Mouse (Mus musculus) liver, embryonic 14.5 days (tissue): ENCODE results near the gene Prrc2b. TPM values are rescaled to one million over a fixed set of nuclear protein-coding genes. Genes with fewer than 3 reads are reported as not detected.

Source experiments
- ATAC-seq: fragments of 200-750 bp; cut with Nextera tagmentation; 2 replicates; pipeline ENCODE4 v1.8.0; 2017; ENCODE audit warnings: moderate number of reproducible peaks, mild to moderate bottlenecking, moderate library complexity; ENCODE audit not compliant: insufficient read depth
- DNase-seq, 3 experiments: peaks; one replicate each; pipeline ENCODE4 v3.0.0-alpha.2; 2012 to 2013; ENCODE audit warnings: low read depth in 3 of 3, low spot score in 3 of 3
- H3K27ac ChIP-seq: fragments of 300-500 bp; sonication (generic); 2 replicates; pipeline ENCODE4 v1.5.1; 2014; ENCODE audit warnings: moderate library complexity, mild to moderate bottlenecking, control low read depth, inconsistent platforms
- H3K27me3 ChIP-seq: fragments of 300-500 bp; sonication (generic); 2 replicates; pipeline ENCODE4 v1.6.1; 2014; ENCODE audit warnings: mild to moderate bottlenecking, low read length, moderate library complexity; ENCODE audit not compliant: control insufficient read depth, insufficient read depth
- H3K36me3 ChIP-seq: fragments of 300-500 bp; sonication (generic); replicated peaks from 2 replicates; pipeline ENCODE4 v1.6.1; 2014; ENCODE audit warnings: low read depth; ENCODE audit not compliant: control insufficient read depth, insufficient read depth
- H3K4me1 ChIP-seq, 2 experiments: fragments of 200-500 bp in 1 of 2; fragments of 300-500 bp in 1 of 2; sonication (generic) in 1 of 2; replicated peaks; 2 replicates each; pipeline ENCODE4 v1.6.1; 2012 to 2014; ENCODE audit warnings: antibody characterized with exemption in 1 of 2, inconsistent platforms in 1 of 2, low read length in 1 of 2; ENCODE audit not compliant: control insufficient read depth in 2 of 2, insufficient read depth in 2 of 2
- H3K4me2 ChIP-seq: fragments of 300-500 bp; sonication (generic); 2 replicates; pipeline ENCODE4 v1.6.1; 2014; ENCODE audit warnings: low read depth, mild to moderate bottlenecking, control low read depth, moderate library complexity
- H3K4me3 ChIP-seq, 2 experiments: fragments of 200-500 bp in 1 of 2; fragments of 300-500 bp in 1 of 2; sonication (generic) in 1 of 2; 2 replicates each; pipeline ENCODE4 v1.5.1; 2012 to 2014; ENCODE audit warnings: low read depth in 2 of 2, low read length in 2 of 2, mild to moderate bottlenecking in 2 of 2, control low read depth in 1 of 2, inconsistent platforms in 1 of 2, moderate library complexity in 1 of 2; ENCODE audit not compliant: insufficient read depth in 1 of 2
- H3K9ac ChIP-seq: fragments of 300-500 bp; sonication (generic); replicated peaks from 2 replicates; pipeline ENCODE4 v1.6.1; 2014; ENCODE audit warnings: mild to moderate bottlenecking, control low read depth, moderate library complexity
- H3K9me3 ChIP-seq: fragments of 300-500 bp; sonication (generic); 2 replicates; pipeline ENCODE4 v1.6.1; 2016; ENCODE audit warnings: low read length, mixed read lengths; ENCODE audit not compliant: control insufficient read depth
- CTCF ChIP-seq: IDR thresholded peaks from 2 replicates; pipeline ENCODE4 v1.5.1; 2016; ENCODE audit warnings: antibody characterized with exemption, low read depth, control low read depth
- EP300 ChIP-seq: IDR thresholded peaks from 2 replicates; pipeline ENCODE4 v1.6.1; 2016; ENCODE audit warnings: antibody characterized with exemption, low read depth
- WGBS: fragments of 180-500 bp; shearing (Covaris S2); extraction: QIAGEN DNeasy Blood & Tissue Kit; methylation state at CpG from one replicate; pipeline ENCODE4 v1.1.7; 2014; ENCODE audit not compliant: insufficient replicate concordance; 5-methylcytosine and 5-hydroxymethylcytosine counted together
- polyA plus RNA-seq, 2 experiments: library from polyadenylated mRNA; depleted of rRNA in 1 of 2; stranded (reverse) in 1 of 2; unstranded in 1 of 2; fragments of >200 nt; fragmentation: Nextera tagmentation in 1 of 2; extraction: Ambion mirVana in 1 of 2; gene quantifications; 2 replicates each; pipeline versions ENCODE4 v1.2.1 to v1.2.3; 2012 to 2014

Gene Prrc2b
- polyA plus RNA-seq, 2 experiments: 6.2 to 7.6 TPM

GRCm38 (mm10) chr2:32154998-32155541 lies 4.2 kb downstream of the Prrc2b start:
- H3K4me2 ChIP-seq: peak overlapping the region; percentile 86
- no peak for ATAC-seq
- H3K4me1 ChIP-seq: peaks cover 20 to 55% of the 10 kb centered on the region in 2 experiments
- no peaks in the 10 kb centered on the region for H3K9me3 ChIP-seq
- no peak overlapping the region for H3K4me3 ChIP-seq
- H3K27ac ChIP-seq: peak overlapping the region; percentile 4; the same call in 1 of the 2 replicates
- TF ChIP-seq CTCF (no peak), EP300 (no peak)
- 29% methylated on average over 7 of the region's 7 CpGs for WGBS
- H3K9ac ChIP-seq: no peak overlapping the region
- DNase-seq: no peak
- H3K36me3 ChIP-seq: no peaks in the 10 kb centered on the region
- no peaks in the 10 kb centered on the region for H3K27me3 ChIP-seq

- H3K27ac ChIP-seq: no peak overlapping the region
- ATAC-seq (no peak), DNase-seq (no peak)
- H3K36me3 ChIP-seq: no peaks in the 10 kb centered on the region
- no peaks in the 10 kb centered on the region for H3K9me3 ChIP-seq
- no peak overlapping the region for H3K9ac ChIP-seq
- H3K27me3 ChIP-seq: no peaks in the 10 kb centered on the region
- 53% methylated on average over 6 of the region's 6 CpGs for WGBS
- H3K4me2 ChIP-seq: no peak overlapping the region
- peaks cover 20 to 57% of the 10 kb centered on the region in 2 experiments for H3K4me1 ChIP-seq
- TF ChIP-seq CTCF: no peak
- no peak for TF ChIP-seq EP300
- H3K4me3 ChIP-seq: no peak overlapping the region
These were observed 4.7 kb downstream of the Prrc2b start for GRCm38 (mm10) chr2:32155614-32156013.

GRCm38 (mm10) chr2:32156645-32157044 lies 5.8 kb downstream of the Prrc2b start:
- Histone ChIP-seq H3K4me3 (no peak overlapping the region), H3K36me3 (no peaks in the 10 kb centered on the region), H3K9ac (no peak overlapping the region), H3K4me1 (peaks cover 20 to 57% of the 10 kb centered on the region in 2 experiments), H3K27ac (no peak overlapping the region), H3K9me3 (no peaks in the 10 kb centered on the region), H3K4me2 (no peak overlapping the region), H3K27me3 (no peaks in the 10 kb centered on the region)
- ATAC-seq: no peak
- TF ChIP-seq EP300: no peak
- TF ChIP-seq CTCF: no peak
- 74% methylated on average over 10 of the region's 10 CpGs for WGBS
- no peak for DNase-seq

- DNase-seq (no peak), ATAC-seq (no peak)
- Histone ChIP-seq H3K4me3 (no peak overlapping the region), H3K9me3 (no peaks in the 10 kb centered on the region), H3K4me2 (no peak overlapping the region), H3K27me3 (no peaks in the 10 kb centered on the region), H3K9ac (no peak overlapping the region), H3K36me3 (no peaks in the 10 kb centered on the region), H3K27ac (no peak overlapping the region), H3K4me1 (peaks cover 19 to 59% of the 10 kb centered on the region in 2 experiments)
- TF ChIP-seq EP300 (no peak), CTCF (no peak)
- WGBS: 68% methylated on average over 4 of the region's 4 CpGs
These were observed 6.4 kb downstream of the Prrc2b start for GRCm38 (mm10) chr2:32157328-32157727.

- peaks cover 8 to 52% of the 10 kb centered on the region in 2 experiments for H3K4me1 ChIP-seq
- WGBS: 68% methylated on average over 12 of the region's 12 CpGs
- TF ChIP-seq CTCF (peak; percentile 59), EP300 (no peak)
- H3K9me3 ChIP-seq: no peaks in the 10 kb centered on the region
- H3K4me2 ChIP-seq: no peak overlapping the region
- H3K36me3 ChIP-seq: no peaks in the 10 kb centered on the region
- H3K4me3 ChIP-seq: no peak overlapping the region
- no peaks in the 10 kb centered on the region for H3K27me3 ChIP-seq
- DNase-seq (no peak), ATAC-seq (0 out of 2 replicates have a peak, but pooled peaks have one; percentile 16)
- H3K27ac ChIP-seq: no peak overlapping the region
- no peak overlapping the region for H3K9ac ChIP-seq
These were observed 7.8 kb downstream of the Prrc2b start for GRCm38 (mm10) chr2:32158616-32159239.
